Mouse (Mus musculus) liver, embryonic 15.5 days (tissue): ENCODE data around the gene Kcnj8. TPM values are rescaled to one million over a fixed set of nuclear protein-coding genes. Genes with fewer than 3 reads are reported as not detected.
A peak's percentile ranks its signal among the peaks of the same experiment; 100 is the strongest.

Experiments
- ATAC-seq: fragments of 200-750 bp; cut with Nextera tagmentation; 2 replicates; pipeline ENCODE4 v1.8.0; 2017; ENCODE audit warnings: moderate number of reproducible peaks, mild to moderate bottlenecking, moderate library complexity; ENCODE audit not compliant: insufficient read depth
- H3K27ac ChIP-seq: fragments of 300-500 bp; sonication (generic); replicated peaks from 2 replicates; pipeline ENCODE4 v1.5.1; 2015; ENCODE audit warnings: mild to moderate bottlenecking, inconsistent platforms
- H3K27me3 ChIP-seq: fragments of 300-500 bp; sonication (generic); 2 replicates; pipeline ENCODE4 v1.6.1; 2015; ENCODE audit warnings: mild to moderate bottlenecking, inconsistent platforms
- H3K36me3 ChIP-seq: fragments of 300-500 bp; sonication (generic); replicated peaks from 2 replicates; pipeline ENCODE4 v1.6.1; 2015; ENCODE audit warnings: moderate library complexity, mild to moderate bottlenecking, inconsistent platforms
- H3K4me1 ChIP-seq: fragments of 300-500 bp; sonication (generic); replicated peaks from 2 replicates; pipeline ENCODE4 v1.6.1; 2015; ENCODE audit warnings: inconsistent platforms
- H3K4me2 ChIP-seq: fragments of 300-500 bp; sonication (generic); 2 replicates; pipeline ENCODE4 v1.6.1; 2015; ENCODE audit warnings: moderate library complexity, mild to moderate bottlenecking, inconsistent platforms
- H3K4me3 ChIP-seq: fragments of 300-500 bp; sonication (generic); replicated peaks from 2 replicates; pipeline ENCODE4 v1.5.1; 2015; ENCODE audit warnings: mild to moderate bottlenecking, inconsistent platforms
- H3K9ac ChIP-seq: fragments of 300-500 bp; sonication (generic); 2 replicates; pipeline ENCODE4 v1.6.1; 2015; ENCODE audit warnings: moderate library complexity, mild to moderate bottlenecking, inconsistent platforms
- H3K9me3 ChIP-seq: fragments of 300-500 bp; sonication (generic); replicated peaks from 2 replicates; pipeline ENCODE4 v1.6.1; 2016; ENCODE audit warnings: inconsistent platforms
- WGBS: fragments of 180-500 bp; shearing (Covaris S2); methylation state at CpG from one replicate; pipeline ENCODE4 v1.1.7; 2015; ENCODE audit warnings: mixed read lengths; ENCODE audit not compliant: insufficient replicate concordance; 5-methylcytosine and 5-hydroxymethylcytosine counted together
- polyA plus RNA-seq: library from polyadenylated mRNA; unstranded; fragments of >200 nt; fragmentation: Nextera tagmentation; extraction: Ambion mirVana; gene quantifications from 2 replicates; pipeline ENCODE4 v1.2.1, GENCODE M21; 2015

Kcnj8 gene
- polyA plus RNA-seq: 2.1 and 2.4 TPM in 2 replicates

- Histone ChIP-seq H3K27me3 (peaks cover 44% of the 10 kb centered on the region), H3K9ac (no peak within 1 kb of the TSS), H3K4me1 (peaks cover 8% of the 10 kb centered on the region; the same call in 1 of the 2 replicates), H3K4me2 (peak within 1 kb of the TSS; percentile 63), H3K27ac (no peak within 1 kb of the TSS), H3K9me3 (no peaks in the 10 kb centered on the region), H3K4me3 (peak within 1 kb of the TSS; percentile 45), H3K36me3 (no peaks in the 10 kb centered on the region)
- peak; percentile 55; the same call in 1 of the 2 replicates for ATAC-seq
- 1% methylated on average over 34 of the region's 34 CpGs for WGBS
Observed at GRCm38 (mm10) chr6:142571055-142571618, at the start of gene Kcnj8. Gene Kcnj8 (minus strand): TSS chr6:142571614.

- Histone ChIP-seq H3K27ac (no peak overlapping the region), H3K4me2 (no peak overlapping the region), H3K27me3 (no peaks in the 10 kb centered on the region), H3K36me3 (no peaks in the 10 kb centered on the region), H3K9me3 (no peaks in the 10 kb centered on the region), H3K9ac (no peak overlapping the region), H3K4me3 (no peak overlapping the region), H3K4me1 (no peaks in the 10 kb centered on the region)
- 44% methylated on average over 3 of the region's 3 CpGs for WGBS
- no peak for ATAC-seq
Observed at GRCm38 (mm10) chr6:142616659-142617058, 45.2 kb upstream of the Kcnj8 start.

GRCm38 (mm10) chr6:142614324-142614723, 42.9 kb upstream of the Kcnj8 start:
- Histone ChIP-seq H3K4me1 (no peaks in the 10 kb centered on the region), H3K36me3 (no peaks in the 10 kb centered on the region), H3K9me3 (no peaks in the 10 kb centered on the region), H3K4me2 (no peak overlapping the region), H3K4me3 (no peak overlapping the region), H3K27me3 (no peaks in the 10 kb centered on the region), H3K27ac (no peak overlapping the region), H3K9ac (no peak overlapping the region)
- ATAC-seq: no peak
- 62% methylated on average over 10 of the region's 10 CpGs for WGBS

GRCm38 (mm10) chr6:142612366-142612765, 41.0 kb upstream of the Kcnj8 start:
- H3K36me3 ChIP-seq: no peaks in the 10 kb centered on the region
- H3K27me3 ChIP-seq: no peaks in the 10 kb centered on the region
- no peak overlapping the region for H3K4me2 ChIP-seq
- H3K27ac ChIP-seq: no peak overlapping the region
- no peak for ATAC-seq
- H3K4me1 ChIP-seq: no peaks in the 10 kb centered on the region
- no peak overlapping the region for H3K4me3 ChIP-seq
- 64% methylated on average over 8 of the region's 8 CpGs for WGBS
- H3K9me3 ChIP-seq: no peaks in the 10 kb centered on the region
- H3K9ac ChIP-seq: no peak overlapping the region

GRCm38 (mm10) chr6:142609401-142610373, 38.3 kb upstream of the Kcnj8 start:
- Histone ChIP-seq H3K4me1 (no peaks in the 10 kb centered on the region), H3K9ac (no peak overlapping the region), H3K36me3 (no peaks in the 10 kb centered on the region), H3K27ac (no peak overlapping the region), H3K4me2 (no peak overlapping the region), H3K4me3 (no peak overlapping the region), H3K9me3 (no peaks in the 10 kb centered on the region), H3K27me3 (no peaks in the 10 kb centered on the region)
- no peak for ATAC-seq
- 55% methylated on average over 9 of the region's 9 CpGs for WGBS

GRCm38 (mm10) chr6:142607080-142607479, 35.7 kb upstream of the Kcnj8 start:
- H3K4me1 ChIP-seq: no peaks in the 10 kb centered on the region
- no peak for ATAC-seq
- no peak overlapping the region for H3K9ac ChIP-seq
- H3K4me2 ChIP-seq: no peak overlapping the region
- 55% methylated on average over 7 of the region's 7 CpGs for WGBS
- no peaks in the 10 kb centered on the region for H3K27me3 ChIP-seq
- no peaks in the 10 kb centered on the region for H3K36me3 ChIP-seq
- no peak overlapping the region for H3K27ac ChIP-seq
- H3K4me3 ChIP-seq: no peak overlapping the region
- no peaks in the 10 kb centered on the region for H3K9me3 ChIP-seq

GRCm38 (mm10) chr6:142602772-142603171, 31.4 kb upstream of the Kcnj8 start:
- no peak overlapping the region for H3K27ac ChIP-seq
- no peaks in the 10 kb centered on the region for H3K9me3 ChIP-seq
- H3K36me3 ChIP-seq: no peaks in the 10 kb centered on the region
- H3K4me1 ChIP-seq: no peaks in the 10 kb centered on the region
- H3K4me3 ChIP-seq: no peak overlapping the region
- 54% methylated on average over 6 of the region's 6 CpGs for WGBS
- H3K27me3 ChIP-seq: no peaks in the 10 kb centered on the region
- no peak for ATAC-seq
- H3K4me2 ChIP-seq: no peak overlapping the region
- no peak overlapping the region for H3K9ac ChIP-seq

- Histone ChIP-seq H3K4me1 (no peaks in the 10 kb centered on the region), H3K36me3 (no peaks in the 10 kb centered on the region), H3K27ac (no peak overlapping the region), H3K27me3 (no peaks in the 10 kb centered on the region), H3K9me3 (no peaks in the 10 kb centered on the region), H3K9ac (no peak overlapping the region), H3K4me2 (no peak overlapping the region), H3K4me3 (no peak overlapping the region)
- ATAC-seq: no peak
- WGBS: 64% methylated on average over 4 of the region's 4 CpGs
Observed at GRCm38 (mm10) chr6:142578831-142579230, 7.4 kb upstream of the Kcnj8 start.

- 65% methylated on average over 6 of the region's 6 CpGs for WGBS
Observed at GRCm38 (mm10) chr6:142577801-142578200, 6.4 kb upstream of the Kcnj8 start.

GRCm38 (mm10) chr6:142572876-142573275, 1.5 kb upstream of the Kcnj8 start:
- no peak overlapping the region for H3K4me3 ChIP-seq
- no peak overlapping the region for H3K27ac ChIP-seq
- no peak overlapping the region for H3K9ac ChIP-seq
- H3K4me1 ChIP-seq: peaks cover 8% of the 10 kb centered on the region; the same call in 1 of the 2 replicates
- 16% methylated on average over 6 of the region's 6 CpGs for WGBS
- H3K36me3 ChIP-seq: no peaks in the 10 kb centered on the region
- no peak overlapping the region for H3K4me2 ChIP-seq
- no peaks in the 10 kb centered on the region for H3K9me3 ChIP-seq
- ATAC-seq: no peak
- H3K27me3 ChIP-seq: peaks cover 44% of the 10 kb centered on the region

More at GRCm38 (mm10) chr6:142577801-142578200, 6.4 kb upstream of the Kcnj8 start:
- no peak overlapping the region for H3K9ac ChIP-seq
- no peak overlapping the region for H3K27ac ChIP-seq
- H3K4me1 ChIP-seq: no peaks in the 10 kb centered on the region
- H3K36me3 ChIP-seq: no peaks in the 10 kb centered on the region
- no peak overlapping the region for H3K4me2 ChIP-seq
- H3K27me3 ChIP-seq: peaks cover 4% of the 10 kb centered on the region; the same call in 1 of the 2 replicates
- no peaks in the 10 kb centered on the region for H3K9me3 ChIP-seq
- ATAC-seq: no peak
- H3K4me3 ChIP-seq: no peak overlapping the region

GRCm38 (mm10) chr6:142571629-142572360, 381 bp upstream of the Kcnj8 start:
- Histone ChIP-seq H3K4me3 (peak overlapping the region; percentile 45), H3K27ac (no peak overlapping the region), H3K9me3 (no peaks in the 10 kb centered on the region), H3K9ac (no peak overlapping the region), H3K36me3 (no peaks in the 10 kb centered on the region), H3K4me1 (peaks cover 8% of the 10 kb centered on the region; the same call in 1 of the 2 replicates), H3K27me3 (peaks cover 44% of the 10 kb centered on the region), H3K4me2 (peak overlapping the region; percentile 63)
- 4% methylated on average over 21 of the region's 21 CpGs for WGBS
- ATAC-seq: no peak
